Mouse (Mus musculus): ENCODE measurements around the gene 1810013L24Rik. TPM values are rescaled to one million over a fixed set of nuclear protein-coding genes. Genes with fewer than 3 reads are reported as not detected.
A peak's percentile ranks its signal among the peaks of the same experiment; 100 is the strongest.

The 1810013L24Rik gene
- total and polyA plus RNA-seq, 2 experiments from 2014 or later, result 16.8 to 51.8 TPM

DNA sequence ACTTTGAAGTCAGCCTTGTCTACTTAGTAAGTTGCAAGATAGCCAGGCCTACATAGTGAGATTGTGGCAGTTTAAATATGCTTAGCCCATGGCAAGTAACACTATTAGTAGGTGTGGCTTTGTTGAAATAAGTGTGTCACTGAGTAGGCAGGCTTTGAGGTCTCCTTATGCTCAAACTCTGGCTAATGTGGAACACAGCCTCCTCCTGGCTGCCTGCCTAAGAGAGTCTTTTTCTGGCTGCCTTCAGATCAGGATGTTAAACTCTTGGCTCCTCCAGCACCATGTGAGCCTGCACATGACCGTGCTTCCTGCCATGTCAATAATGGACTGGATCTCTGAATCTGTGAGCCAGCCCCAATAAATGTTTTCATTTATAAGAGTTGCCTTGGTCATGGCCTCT lies 8.5 kb upstream of the 1810013L24Rik start:
- H3K4me3 ChIP-seq (ENCODE audit: low read length), result no peak overlapping the region
- DNase-seq (ENCODE audit: low spot score) (peak; percentile 15), ATAC-seq (no peak)
- no peaks in the 10 kb centered on the region for H3K9me3 ChIP-seq (ENCODE audit: low read length)
- H3K27ac ChIP-seq, result no peak overlapping the region
- TF ChIP-seq CTCF (IDR thresholded peaks at IDR 0.05; ENCODE audit: low read depth), result no peak
- no peaks in the 10 kb centered on the region for H3K4me1 ChIP-seq (ENCODE audit: insufficient read depth, low read length)
- no peak overlapping the region for H3K9ac ChIP-seq (replicated peaks; ENCODE audit: low read length)
- WGBS, result 43% methylated on average over 1 of the region's 1 CpGs
- H3K27me3 ChIP-seq (ENCODE audit: insufficient read depth, low read length), result no peaks in the 10 kb centered on the region
- H3K36me3 ChIP-seq (ENCODE audit: insufficient read depth, low read length), result no peaks in the 10 kb centered on the region
- no peak overlapping the region for H3K4me2 ChIP-seq (ENCODE audit: low read depth, low read length)

DNA sequence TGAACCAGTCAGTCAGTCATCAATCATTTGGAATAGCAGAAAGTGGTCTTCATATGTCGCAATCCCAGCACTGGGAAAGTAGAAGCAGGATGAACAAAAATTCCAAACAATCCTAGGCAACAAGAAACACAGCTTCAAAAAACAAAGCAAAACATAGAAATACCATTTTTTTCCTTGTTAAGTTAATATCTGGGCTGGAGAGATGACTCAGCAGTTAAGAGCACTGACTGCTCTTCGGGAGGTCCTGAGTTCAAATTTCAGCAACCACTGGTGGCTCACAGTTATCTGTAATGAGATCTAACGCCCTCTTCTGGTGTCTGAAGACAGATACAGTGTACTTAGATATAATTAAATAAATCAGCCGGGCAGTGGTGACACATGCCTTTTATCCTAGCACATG lies 7.3 kb upstream of the 1810013L24Rik start:
- H3K9ac ChIP-seq (replicated peaks; ENCODE audit: low read length), result no peak overlapping the region
- H3K36me3 ChIP-seq (ENCODE audit: insufficient read depth, low read length), result no peaks in the 10 kb centered on the region
- WGBS, result 86% methylated on average over 4 of the region's 4 CpGs
- H3K4me3 ChIP-seq (ENCODE audit: low read length), result no peak overlapping the region
- ATAC-seq, result no peak
- no peaks in the 10 kb centered on the region for H3K9me3 ChIP-seq (ENCODE audit: low read length)
- no peak overlapping the region for H3K27ac ChIP-seq
- H3K27me3 ChIP-seq (ENCODE audit: insufficient read depth, low read length), result no peaks in the 10 kb centered on the region
- no peak overlapping the region for H3K4me2 ChIP-seq (ENCODE audit: low read depth, low read length)
- H3K4me1 ChIP-seq (ENCODE audit: insufficient read depth, low read length), result no peaks in the 10 kb centered on the region
- DNase-seq (ENCODE audit: low spot score), result no peak
- TF ChIP-seq CTCF (IDR thresholded peaks at IDR 0.05; ENCODE audit: low read depth), result no peak

DNA sequence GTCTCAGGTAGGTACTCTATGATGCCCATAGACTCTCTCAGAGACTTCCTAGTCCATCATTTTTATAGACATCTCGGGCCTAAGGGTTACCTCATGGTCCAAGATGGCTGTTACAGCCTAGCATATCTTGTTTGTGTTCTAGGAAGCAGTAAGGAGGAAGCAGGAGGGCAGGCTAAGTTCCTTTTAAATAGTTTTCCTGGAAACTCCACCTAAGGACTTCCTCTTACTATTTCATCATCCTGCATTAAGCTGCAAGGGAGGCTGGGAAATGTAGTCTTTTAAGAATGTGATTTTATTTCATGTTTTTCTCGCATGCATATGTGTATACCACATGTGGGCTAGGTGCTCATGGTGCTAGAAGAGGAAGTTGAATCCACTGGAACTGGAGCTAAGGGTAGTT lies 6.2 kb upstream of the 1810013L24Rik start:
- Histone ChIP-seq H3K9me3 (ENCODE audit: low read length) (no peaks in the 10 kb centered on the region), H3K36me3 (ENCODE audit: insufficient read depth, low read length) (no peaks in the 10 kb centered on the region), H3K4me3 (ENCODE audit: low read length) (no peak overlapping the region), H3K27ac (no peak overlapping the region), H3K4me1 (ENCODE audit: insufficient read depth, low read length) (no peaks in the 10 kb centered on the region), H3K4me2 (ENCODE audit: low read depth, low read length) (no peak overlapping the region), H3K9ac (replicated peaks; ENCODE audit: low read length) (no peak overlapping the region), H3K27me3 (ENCODE audit: insufficient read depth, low read length) (no peaks in the 10 kb centered on the region)
- WGBS, result 77% methylated on average over 2 of the region's 2 CpGs
- ATAC-seq (no peak), DNase-seq (ENCODE audit: low spot score) (peak; percentile 25)
- no peak for TF ChIP-seq CTCF (IDR thresholded peaks at IDR 0.05; ENCODE audit: low read depth)

GRCm38 (mm10) chr16:8827366-8827765 lies 2.5 kb upstream of the 1810013L24Rik start:
- no peaks in the 10 kb centered on the region for H3K9me3 ChIP-seq (ENCODE audit: low read length)
- no peaks in the 10 kb centered on the region for H3K36me3 ChIP-seq (ENCODE audit: insufficient read depth, low read length)
- no peak for TF ChIP-seq CTCF (IDR thresholded peaks at IDR 0.05; ENCODE audit: low read depth)
- no peak overlapping the region for H3K9ac ChIP-seq (replicated peaks; ENCODE audit: low read length)
- no peak for DNase-seq (ENCODE audit: low spot score)
- 90% methylated on average over 7 of the region's 7 CpGs for WGBS
- H3K4me1 ChIP-seq (ENCODE audit: insufficient read depth, low read length), result no peaks in the 10 kb centered on the region; the same call in 1 of the 2 replicates
- H3K27ac ChIP-seq, result no peak overlapping the region
- no peak for ATAC-seq
- H3K27me3 ChIP-seq (ENCODE audit: insufficient read depth, low read length), result no peaks in the 10 kb centered on the region
- H3K4me3 ChIP-seq (ENCODE audit: low read length), result no peak overlapping the region
- H3K4me2 ChIP-seq (ENCODE audit: low read depth, low read length), result no peak overlapping the region

GRCm38 (mm10) chr16:8828636-8829563 lies 1.0 kb upstream of the 1810013L24Rik start:
- peak; percentile 76 for DNase-seq (ENCODE audit: low spot score)
- 10% methylated on average over 33 of the region's 33 CpGs for WGBS

DNA sequence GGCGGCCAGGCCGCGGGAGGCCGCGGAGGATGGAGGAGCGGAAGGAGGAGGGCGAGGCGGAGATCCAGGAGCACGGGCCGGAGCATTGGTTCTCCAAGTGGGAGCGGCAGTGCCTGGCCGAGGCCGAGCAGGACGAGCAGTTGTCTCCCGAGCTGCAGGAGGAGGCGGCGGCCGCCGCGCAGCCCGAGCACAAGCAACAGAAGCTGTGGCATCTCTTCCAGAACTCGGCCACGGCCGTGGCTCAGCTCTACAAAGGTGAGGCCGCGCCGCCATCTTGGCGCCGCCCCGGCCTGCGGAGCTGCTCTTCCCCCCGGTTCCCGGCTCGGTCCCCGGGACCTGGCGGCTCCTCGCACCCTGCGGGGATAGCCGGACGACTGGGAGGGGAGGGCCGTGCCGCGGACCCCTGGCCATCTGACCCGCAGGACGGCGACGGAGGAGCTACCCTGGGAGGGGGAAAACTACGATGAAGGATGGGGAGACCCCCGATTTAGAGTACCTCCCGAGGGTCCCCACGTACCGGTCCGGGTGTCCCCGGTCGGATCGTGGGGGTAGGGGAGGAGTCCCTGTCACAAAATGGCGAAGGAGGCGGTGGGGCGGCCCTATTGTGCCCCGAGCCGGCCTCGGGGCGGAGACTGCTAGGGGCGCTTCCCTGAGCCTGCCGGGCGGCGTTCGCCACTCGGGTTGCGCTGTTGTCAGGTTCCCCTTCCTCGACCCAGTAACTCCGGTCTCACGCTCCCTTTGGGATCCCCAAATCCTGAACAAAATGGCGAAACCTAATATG lies 721 bp downstream of the 1810013L24Rik start:
- WGBS, result under 1% methylated on average over 71 of the region's 74 CpGs
- peak; percentile 67 for DNase-seq (ENCODE audit: low spot score)

More at GRCm38 (mm10) chr16:8828636-8829563, 1.0 kb upstream of the 1810013L24Rik start:
- H3K36me3 ChIP-seq (ENCODE audit: insufficient read depth, low read length), result 0 out of 2 replicates have a peak, but pooled peaks cover 3% of the 10 kb centered on the region
- no peaks in the 10 kb centered on the region for H3K9me3 ChIP-seq (ENCODE audit: low read length)
- H3K4me3 ChIP-seq (ENCODE audit: low read length), result peak overlapping the region; percentile 100
- H3K4me2 ChIP-seq (ENCODE audit: low read depth, low read length), result peak overlapping the region; percentile 92
- peaks cover 6% of the 10 kb centered on the region for H3K4me1 ChIP-seq (ENCODE audit: insufficient read depth, low read length)
- H3K27me3 ChIP-seq (ENCODE audit: insufficient read depth, low read length), result no peaks in the 10 kb centered on the region
- peak overlapping the region; percentile 98 for H3K27ac ChIP-seq
- TF ChIP-seq CTCF (IDR thresholded peaks at IDR 0.05; ENCODE audit: low read depth), result peak; percentile 42; the same call in 1 of the 2 replicates
- ATAC-seq, result peak; percentile 65
- peak overlapping the region; percentile 57 for H3K9ac ChIP-seq (replicated peaks; ENCODE audit: low read length)

More for the DNA sequence above, 721 bp downstream of the 1810013L24Rik start:
- H3K9ac ChIP-seq (replicated peaks; ENCODE audit: low read length), result peak overlapping the region; percentile 100
- peak overlapping the region; percentile 98 for H3K27ac ChIP-seq
- H3K4me2 ChIP-seq (ENCODE audit: low read depth, low read length), result peak overlapping the region; percentile 88
- H3K4me1 ChIP-seq (ENCODE audit: insufficient read depth, low read length), result peaks cover 7% of the 10 kb centered on the region
- no peaks in the 10 kb centered on the region for H3K27me3 ChIP-seq (ENCODE audit: insufficient read depth, low read length)
- H3K9me3 ChIP-seq (ENCODE audit: low read length), result no peaks in the 10 kb centered on the region
- peak overlapping the region; percentile 100 for H3K4me3 ChIP-seq (ENCODE audit: low read length)
- ATAC-seq, result 0 out of 2 replicates have a peak, but pooled peaks have one; percentile 0
- H3K36me3 ChIP-seq (ENCODE audit: insufficient read depth, low read length), result 0 out of 2 replicates have a peak, but pooled peaks cover 3% of the 10 kb centered on the region
- no peak for TF ChIP-seq CTCF (IDR thresholded peaks at IDR 0.05; ENCODE audit: low read depth)
